Mouse (Mus musculus) adrenal gland, postnatal 25 days (tissue): ENCODE measurements around the gene Slc38a5. TPM values are rescaled to one million over a fixed set of nuclear protein-coding genes. Genes with fewer than 3 reads are reported as not detected.

Source experiments
- DNase-seq: peaks from one replicate; pipeline ENCODE4 v3.0.0; 2021; ENCODE audit warnings: mixed read lengths
- total RNA-seq: library from RNA; stranded (reverse); gene quantifications from 2 replicates; pipeline ENCODE4 v1.2.3, GENCODE M21; 2021

Gene Slc38a5
- total RNA-seq, 1 experiment from 2014 or later, result not detected

GRCm38 (mm10) chrX:8314905-8315304 lies 44.0 kb downstream of the Slc38a5 start:
- peak; percentile 26 for DNase-seq

- no peak for DNase-seq
Measured at GRCm38 (mm10) chrX:8327124-8327523, 56.2 kb downstream of the Slc38a5 start, which contains the start of gene Ssxb10. Gene Ssxb10, plus strand, starts transcription at chrX:8327424.

Other genes starting within 250 kb of the Slc38a5 start
- 14.7 and 17.7 TPM in 2 replicates for gene Suv39h1, start 196.4 kb upstream of the Slc38a5 start, total RNA-seq
- 0.71 and 1.2 TPM in 2 replicates for gene Was, start 180.6 kb upstream of the Slc38a5 start, total RNA-seq
- gene Wdr13, start 138.2 kb upstream of the Slc38a5 start, total RNA-seq, result 71.8 and 74.9 TPM in 2 replicates
- 78.5 and 115 TPM in 2 replicates for gene Rbm3, start 125.3 kb upstream of the Slc38a5 start, total RNA-seq
- 9.3 and 9.4 TPM in 2 replicates for gene Tbc1d25, start 95.0 kb upstream of the Slc38a5 start, total RNA-seq
- gene Ebp, start 77.6 kb upstream of the Slc38a5 start, total RNA-seq, result 98.4 and 113 TPM in 2 replicates
- gene Porcn, start 64.6 kb upstream of the Slc38a5 start, total RNA-seq, result 4.6 and 7.0 TPM in 2 replicates
- gene Ftsj1, start 18.7 kb upstream of the Slc38a5 start, total RNA-seq, result 20.7 and 27.3 TPM in 2 replicates
- gene Ssxb10, start 56.3 kb downstream of the Slc38a5 start, total RNA-seq, result not detected in 2 replicates
- gene Ssxb9, start 95.8 kb downstream of the Slc38a5 start, total RNA-seq, result not detected in 2 replicates
- not detected in 2 replicates for gene Ssxb1, start 142.2 kb downstream of the Slc38a5 start, total RNA-seq
- not detected in 2 replicates for gene Ssxb2, start 190.6 kb downstream of the Slc38a5 start, total RNA-seq